Mouse (Mus musculus) megakaryocyte, embryonic 14.5 days (primary cell): ENCODE results near the gene Akna.

ENCODE experiments used
- FLI1 ChIP-seq: IDR thresholded peaks from 2 replicates; pipeline ENCODE4 v1.6.1; 2012; ENCODE audit warnings: low read length, inconsistent platforms, mixed read lengths
- GATA1 ChIP-seq: IDR thresholded peaks from 3 replicates; pipeline ENCODE4 v1.6.1; 2012; ENCODE audit warnings: mixed read lengths, low read length, inconsistent platforms, borderline replicate concordance

DNA sequence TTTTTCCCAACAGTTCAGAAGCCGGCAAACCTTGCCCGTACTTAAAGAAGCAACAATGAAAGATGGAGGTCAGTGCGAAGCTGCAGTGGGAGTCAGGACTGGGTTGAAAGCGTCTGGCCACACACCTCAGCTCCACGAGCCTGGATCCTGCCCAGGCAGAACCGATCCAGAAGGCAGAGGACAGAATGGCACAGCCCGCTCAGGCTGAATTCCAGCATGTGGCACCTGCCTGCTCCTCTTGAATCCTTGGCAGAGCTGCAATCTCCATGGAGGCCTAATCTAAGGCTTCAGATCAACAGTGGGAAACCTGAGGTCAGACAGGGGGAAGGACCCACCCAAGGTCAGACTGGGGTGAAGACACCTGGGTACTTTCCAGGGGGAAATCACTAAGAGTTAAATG lies 38.5 kb upstream of the Akna start:
- no peak for TF ChIP-seq FLI1
- no peak for TF ChIP-seq GATA1
